Mouse (Mus musculus): ENCODE results near the gene E130309D02Rik. TPM values are rescaled to one million over a fixed set of nuclear protein-coding genes. Genes with fewer than 3 reads are reported as not detected.

Gene E130309D02Rik
- total RNA-seq, 2 experiments from 2014 or later, result 15.1 to 18.2 TPM

GRCm38 (mm10) chr5:143268985-143269362, 46.2 kb downstream of the E130309D02Rik start:
- DNase-seq, result no peak

GRCm38 (mm10) chr5:143266794-143267193, 48.4 kb downstream of the E130309D02Rik start:
- no peak for DNase-seq

DNA sequence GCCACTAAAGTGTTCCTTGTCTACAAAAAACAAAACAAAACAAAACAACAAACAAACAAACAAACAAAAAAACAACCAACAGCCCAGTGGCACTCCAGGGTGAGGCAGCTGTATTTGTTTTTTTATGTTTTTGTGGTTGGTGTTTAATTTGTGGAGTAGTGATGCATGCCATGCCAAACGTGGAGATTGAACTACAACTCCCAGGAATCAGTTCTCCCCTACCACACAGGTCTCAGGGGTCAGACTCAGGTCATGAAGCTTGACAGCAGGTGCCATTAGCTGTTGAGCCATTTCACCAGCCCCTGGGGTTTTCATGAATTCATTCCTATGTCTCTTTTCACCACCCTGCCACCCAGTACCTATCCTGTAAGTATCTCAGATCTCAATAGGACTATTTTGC, 49.8 kb downstream of the E130309D02Rik start:
- no peak for DNase-seq

DNA sequence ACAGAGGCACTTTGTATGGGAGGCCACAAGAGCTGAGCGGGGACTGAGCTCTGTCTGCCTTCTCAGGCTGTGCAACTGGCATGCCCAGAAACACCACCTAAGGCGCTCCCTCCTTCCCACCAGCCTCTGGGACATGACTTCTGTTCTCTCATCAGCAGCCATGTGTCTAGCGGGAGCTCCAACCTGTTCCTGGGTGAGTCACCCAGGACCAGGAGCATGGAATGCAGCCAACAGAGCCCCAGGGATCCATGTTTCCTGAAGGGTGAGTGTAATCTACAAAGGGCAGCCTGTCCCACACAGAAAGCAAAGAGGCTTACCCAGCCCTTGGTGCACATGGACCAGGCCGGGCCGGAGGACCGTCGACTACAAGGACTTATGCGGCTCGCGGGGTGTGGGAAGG, 50.5 kb downstream of the E130309D02Rik start:
- no peak for DNase-seq

GRCm38 (mm10) chr5:143261636-143262035, 53.5 kb downstream of the E130309D02Rik start:
- no peak for DNase-seq

DNA sequence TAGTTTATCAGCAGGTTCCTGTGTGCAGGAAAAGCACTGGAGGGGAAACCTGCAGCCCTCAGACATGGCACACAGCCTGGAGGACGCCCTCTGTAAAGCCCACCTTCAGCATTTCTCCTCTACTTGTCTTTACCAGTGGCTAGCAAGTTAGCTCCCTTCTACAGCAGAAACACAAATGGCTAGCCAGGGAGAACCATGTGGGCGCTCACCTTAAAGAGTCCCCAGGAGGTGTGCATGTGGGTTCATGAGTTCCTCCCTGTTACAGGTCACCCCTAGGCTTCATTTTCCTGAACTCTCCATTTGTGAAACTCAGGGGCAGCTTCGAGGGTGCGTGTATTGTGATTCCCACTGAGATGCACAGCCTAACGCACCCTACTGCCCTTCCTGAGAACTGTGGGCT, 59.4 kb downstream of the E130309D02Rik start:
- no peak for DNase-seq

DNA sequence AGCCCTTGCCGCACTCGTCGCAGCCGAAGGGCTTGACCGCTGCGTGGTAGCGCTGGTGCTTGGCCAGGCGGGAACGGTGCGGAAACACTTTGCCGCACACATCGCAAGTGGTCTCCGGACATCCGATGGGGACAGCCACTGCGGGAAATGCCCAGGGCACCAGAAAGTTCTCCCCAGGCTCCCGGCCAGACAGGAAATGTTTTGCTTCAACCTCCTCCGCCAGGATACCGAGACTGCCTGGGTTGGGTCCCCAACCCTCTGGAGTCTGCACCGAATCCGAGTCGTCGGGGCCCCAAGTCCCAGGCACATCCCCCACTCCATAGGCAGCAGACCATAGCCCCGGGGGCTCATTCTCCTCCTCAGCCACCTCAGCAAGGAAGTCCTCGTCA, 60.0 kb downstream of the E130309D02Rik start:
- no peak for DNase-seq

- no peak for DNase-seq
Measured at GRCm38 (mm10) chr5:143254487-143255130, 60.6 kb downstream of the E130309D02Rik start.

- no peak for DNase-seq
Measured at GRCm38 (mm10) chr5:143253881-143254486, 61.2 kb downstream of the E130309D02Rik start.

DNA sequence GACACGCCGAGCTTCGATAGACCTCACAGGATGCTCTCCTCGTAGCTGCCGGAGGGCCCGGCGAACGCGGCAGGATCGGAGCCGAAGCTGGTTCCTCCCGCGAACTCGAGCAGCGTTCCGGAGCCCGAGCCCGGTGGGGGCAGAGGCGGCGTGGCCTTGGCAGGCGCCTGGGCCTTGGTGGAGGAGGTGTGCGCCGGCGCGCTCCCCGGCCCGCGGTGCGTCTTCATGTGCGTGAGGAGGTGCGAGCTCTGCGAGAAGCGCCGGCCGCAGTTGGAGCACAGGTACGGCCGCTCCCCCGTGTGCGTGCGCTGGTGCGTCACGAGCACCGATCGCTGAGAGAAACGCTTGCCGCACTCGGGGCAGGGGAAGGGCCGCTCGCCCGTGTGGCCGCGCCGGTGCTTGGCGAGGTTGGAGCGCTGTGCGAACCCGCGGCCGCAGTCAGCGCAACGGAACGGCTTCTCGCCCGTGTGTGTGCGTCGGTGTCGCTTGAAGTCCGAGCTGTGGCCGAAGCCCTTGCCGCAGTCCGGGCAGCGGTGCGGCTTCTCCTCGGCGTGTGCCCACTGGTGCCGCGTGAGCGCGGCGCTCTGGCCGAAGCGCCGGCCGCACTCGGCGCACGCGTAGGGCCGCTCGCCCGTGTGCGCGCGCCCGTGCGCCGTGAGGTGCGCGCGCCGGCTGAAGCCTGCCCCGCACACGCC, 61.8 kb downstream of the E130309D02Rik start:
- no peak for DNase-seq

- no peak for DNase-seq
Measured at GRCm38 (mm10) chr5:143252791-143253185, 62.4 kb downstream of the E130309D02Rik start.

GRCm38 (mm10) chr5:143252039-143252438, 63.1 kb downstream of the E130309D02Rik start:
- DNase-seq, result no peak

Other genes with a start within 250 kb of the E130309D02Rik start
- gene Rnf216, start 202.4 kb downstream of the E130309D02Rik start, total RNA-seq (2021), result 10 to 100 TPM; 23.3 to 25.7 TPM
- not detected for gene Olfr718-ps1, start 167.8 kb downstream of the E130309D02Rik start, total RNA-seq (2021)
- 1 to 10 TPM; 3.5 to 4.6 TPM for gene Rbak, start 134.6 kb downstream of the E130309D02Rik start, total RNA-seq (2021)
- gene Spdye4b, start 134.3 kb downstream of the E130309D02Rik start, total RNA-seq (2021), result not detected
- not detected for gene Spdye4a, start 88.5 kb downstream of the E130309D02Rik start, total RNA-seq (2021)
- 1 to 10 TPM; 8.3 to 9.6 TPM for gene Zfp12, start 80.2 kb downstream of the E130309D02Rik start, total RNA-seq (2021)
- gene Zfp316, start 45.3 kb downstream of the E130309D02Rik start, total RNA-seq (2021), result 1 to 10 TPM; 5.5 to 5.7 TPM
- under 1 TPM in 1 of 2 experiments, not detected in 1; 0.13 TPM for gene Zfp853, start 21.7 kb downstream of the E130309D02Rik start, total RNA-seq (2021)
- gene Zdhhc4, start 13.9 kb upstream of the E130309D02Rik start, total RNA-seq (2021), result 10 to 100 TPM; 25.1 to 26.3 TPM
- gene Grid2ip, start 42.0 kb upstream of the E130309D02Rik start, total RNA-seq (2021), result not detected
- gene Kdelr2, start 88.5 kb upstream of the E130309D02Rik start, total RNA-seq (2021), result 10 to 100 TPM; 48.7 to 49.0 TPM
- 1 to 10 TPM; 8.1 to 9.6 TPM for gene Daglb, start 149.2 kb upstream of the E130309D02Rik start, total RNA-seq (2021)
- gene Rac1, start 212.7 kb upstream of the E130309D02Rik start, total RNA-seq (2021), result 100 to 1,000 TPM; 228 to 240 TPM